Mouse (Mus musculus): ENCODE data around the gene Tnfsfm13. TPM values are rescaled to one million over a fixed set of nuclear protein-coding genes. Genes with fewer than 3 reads are reported as not detected.

Tnfsfm13 gene
- total RNA-seq, 2 experiments from 2014 or later, result 4.0 to 4.9 TPM

GRCm38 (mm10) chr11:69681314-69682208 lies 14.3 kb downstream of the Tnfsfm13 start, which contains the start of gene Senp3:
Gene Senp3 (minus strand): TSS chr11:69682084.
- peak; percentile 98 to 99 for DNase-seq

DNA sequence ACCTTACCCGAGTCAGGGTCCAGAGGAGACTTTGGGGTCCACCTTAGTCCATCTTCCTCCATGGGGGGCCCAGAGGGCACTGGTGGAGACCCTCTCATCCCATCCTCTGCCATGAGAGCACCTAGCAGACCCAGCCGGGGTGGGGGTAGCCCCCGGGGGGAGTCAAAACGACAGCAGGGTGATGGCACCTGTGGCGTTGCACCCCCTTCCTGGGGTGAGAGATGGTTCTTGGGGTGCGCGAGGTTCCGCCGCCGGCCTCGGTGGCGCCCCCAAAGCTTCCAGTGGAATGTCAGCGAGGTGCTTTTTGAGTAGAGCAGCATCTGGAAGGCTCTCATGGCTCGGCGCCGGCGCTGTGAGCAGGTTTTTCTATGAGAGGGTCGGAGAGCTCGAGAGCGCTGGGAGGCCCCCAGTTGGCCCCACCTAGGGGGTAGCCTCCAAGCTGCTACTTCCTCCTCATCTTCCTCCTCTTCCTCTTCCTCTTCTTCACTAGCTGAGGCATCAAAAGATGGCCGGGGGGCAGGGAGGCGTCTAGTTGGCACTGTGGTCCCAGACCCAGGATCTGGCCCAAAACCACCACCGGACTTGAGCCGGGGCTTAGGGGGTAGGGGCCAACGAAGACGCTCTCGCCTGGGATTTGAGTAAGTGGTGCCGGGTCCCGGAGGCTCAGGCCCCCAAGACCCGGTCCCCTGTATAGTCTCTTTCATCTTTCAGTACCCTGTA lies 15.6 kb downstream of the Tnfsfm13 start:
- no peak for DNase-seq

DNA sequence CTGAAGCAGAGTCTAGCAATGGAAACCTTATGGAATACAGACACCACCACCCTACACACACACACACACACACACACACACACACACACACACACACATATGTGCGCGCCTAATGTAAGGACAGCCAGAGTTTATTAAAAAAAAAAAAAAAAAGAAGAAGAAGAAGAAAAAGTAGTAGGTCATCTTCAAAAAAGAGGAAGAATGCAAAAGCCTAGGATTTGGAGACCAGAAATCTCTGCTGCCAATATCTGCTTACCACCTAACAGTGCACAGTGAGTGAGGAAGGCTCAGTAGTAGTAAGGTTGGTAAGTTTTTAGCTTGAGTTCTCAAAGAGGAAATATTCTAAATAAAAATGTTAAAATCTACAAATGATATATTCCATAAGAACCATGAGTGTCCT lies 16.8 kb downstream of the Tnfsfm13 start:
- DNase-seq, result no peak

GRCm38 (mm10) chr11:69672211-69672706 lies 23.6 kb downstream of the Tnfsfm13 start, which contains the start of gene Eif4a1:
Gene Eif4a1 (minus strand): TSS chr11:69672423.
- peak; percentile 99 to 100 for DNase-seq

DNA sequence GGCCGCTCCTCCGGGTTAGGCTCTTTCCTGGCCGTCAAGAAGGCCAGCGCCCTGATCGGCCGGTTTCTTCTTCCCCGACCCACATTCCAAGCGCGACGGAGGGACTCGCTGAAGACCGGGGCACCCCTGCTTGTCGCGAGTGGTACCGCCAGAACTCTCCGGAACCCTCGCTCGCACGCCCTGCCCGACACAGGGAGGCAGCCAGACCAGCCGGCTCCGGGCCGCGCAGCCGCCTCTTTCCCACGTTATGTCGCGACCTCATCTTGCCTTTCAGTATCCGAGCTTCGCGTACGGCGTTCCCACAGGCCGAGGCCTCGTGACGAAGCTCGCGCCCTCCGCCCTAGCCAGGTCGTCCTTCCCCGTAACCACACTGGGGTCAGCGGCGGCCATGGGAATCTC lies 24.2 kb downstream of the Tnfsfm13 start:
- DNase-seq, result peak in 1 of 2 experiments; percentile 40

GRCm38 (mm10) chr11:69670786-69671725 lies 24.8 kb downstream of the Tnfsfm13 start:
- DNase-seq, result peak; percentile 97 to 99

DNA sequence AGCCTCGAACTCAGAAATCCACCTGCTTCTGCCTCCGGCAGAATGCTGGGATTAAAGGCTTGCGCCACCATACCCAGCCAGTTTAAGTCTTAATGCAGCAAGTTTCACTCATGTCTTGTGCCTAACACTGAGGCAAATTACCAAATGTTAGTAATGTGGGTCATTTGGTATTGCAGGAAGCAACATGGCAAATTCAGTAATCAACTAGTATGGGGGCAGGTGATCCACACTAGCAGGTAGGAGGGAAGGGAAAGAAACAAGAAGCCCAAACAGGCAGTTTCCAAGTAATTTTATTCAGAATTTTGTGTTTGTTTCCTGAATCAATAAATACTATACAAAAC lies 29.3 kb downstream of the Tnfsfm13 start:
- DNase-seq, result no peak

DNA sequence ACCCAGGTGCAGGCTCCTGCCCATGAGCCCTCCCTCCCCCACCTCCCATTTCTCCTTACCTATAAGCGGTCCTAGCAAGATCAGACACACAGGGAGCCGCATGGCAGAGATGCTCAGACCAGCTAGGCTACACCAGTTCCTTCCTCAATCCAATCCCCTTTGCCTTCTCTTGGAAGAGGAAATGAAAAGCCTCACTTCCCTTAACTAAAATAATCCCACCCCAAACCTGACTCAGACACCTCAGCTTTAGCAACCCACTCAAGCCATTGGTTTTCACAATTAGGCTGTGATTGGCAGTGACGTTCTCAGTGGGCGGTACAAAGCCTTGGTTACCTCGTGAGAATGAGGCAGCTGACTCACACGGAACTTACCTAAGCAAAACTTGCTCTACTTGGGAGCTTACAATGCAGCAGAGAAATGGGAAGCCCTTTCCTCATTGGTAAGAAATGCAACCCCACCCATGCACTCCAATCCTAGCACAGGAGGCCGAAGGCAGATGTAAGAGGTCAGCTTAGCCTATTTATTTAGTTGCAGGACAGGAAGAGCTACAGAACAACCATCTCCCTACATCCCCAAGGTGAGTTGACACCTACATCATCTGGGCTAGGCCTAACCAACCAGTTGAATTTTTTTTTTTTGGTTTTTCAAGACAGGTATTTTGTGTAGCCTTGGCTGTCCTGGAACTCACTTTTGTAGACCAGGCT lies 29.8 kb downstream of the Tnfsfm13 start, which contains the start of gene Cd68:
Cd68 (minus strand) TSS at position 193 of the 704 bp plus-strand sequence.
- peak; percentile 61 to 64 for DNase-seq

DNA sequence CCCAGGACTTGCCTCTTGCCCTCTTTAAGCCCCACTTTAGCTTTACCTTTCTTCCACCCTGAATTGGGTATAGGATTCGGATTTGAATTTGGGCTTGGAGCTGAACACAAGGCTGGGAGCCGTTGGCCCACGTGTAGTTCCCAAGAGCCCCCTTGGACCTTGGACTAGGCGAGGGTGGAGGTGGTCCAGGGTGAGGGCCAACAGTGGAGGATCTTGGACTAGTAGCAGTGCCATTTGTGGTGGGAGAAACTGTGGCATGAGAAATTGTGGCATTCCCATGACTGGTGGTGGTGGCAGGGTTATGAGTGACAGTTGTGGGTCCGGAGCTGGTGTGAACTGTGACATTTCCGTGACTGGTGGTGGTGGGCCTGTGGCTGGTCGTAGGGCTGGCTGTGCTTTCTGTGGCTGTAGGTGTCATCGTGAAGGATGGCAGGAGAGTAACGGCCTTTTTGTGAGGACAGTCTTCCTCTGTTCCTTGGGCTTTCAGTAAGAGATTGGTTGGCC lies 30.4 kb downstream of the Tnfsfm13 start:
- no peak for DNase-seq

DNA sequence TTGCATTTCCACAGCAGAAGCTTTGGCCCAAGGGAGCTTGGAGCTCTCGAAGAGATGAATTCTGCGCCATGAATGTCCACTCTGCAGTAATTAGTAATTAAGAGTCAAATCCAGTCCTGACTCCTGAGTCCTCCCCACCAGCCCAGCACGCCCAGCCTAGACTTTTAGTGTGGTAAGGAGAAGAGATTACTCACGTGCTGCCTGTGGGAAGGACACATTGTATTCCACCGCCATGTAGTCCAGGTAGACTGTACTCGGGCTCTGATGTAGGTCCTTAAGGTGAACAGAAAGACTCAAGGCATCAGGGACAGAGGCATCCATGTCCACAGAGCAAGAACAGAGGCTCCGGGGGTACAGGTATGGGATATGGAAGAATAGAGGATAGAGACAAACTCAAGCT lies 31.1 kb downstream of the Tnfsfm13 start:
- no peak for DNase-seq

- peak; percentile 72 to 73 for DNase-seq
Measured at GRCm38 (mm10) chr11:69663795-69664194, 32.1 kb downstream of the Tnfsfm13 start.

- no peak for DNase-seq
Measured at GRCm38 (mm10) chr11:69662967-69663671, 32.8 kb downstream of the Tnfsfm13 start.

DNA sequence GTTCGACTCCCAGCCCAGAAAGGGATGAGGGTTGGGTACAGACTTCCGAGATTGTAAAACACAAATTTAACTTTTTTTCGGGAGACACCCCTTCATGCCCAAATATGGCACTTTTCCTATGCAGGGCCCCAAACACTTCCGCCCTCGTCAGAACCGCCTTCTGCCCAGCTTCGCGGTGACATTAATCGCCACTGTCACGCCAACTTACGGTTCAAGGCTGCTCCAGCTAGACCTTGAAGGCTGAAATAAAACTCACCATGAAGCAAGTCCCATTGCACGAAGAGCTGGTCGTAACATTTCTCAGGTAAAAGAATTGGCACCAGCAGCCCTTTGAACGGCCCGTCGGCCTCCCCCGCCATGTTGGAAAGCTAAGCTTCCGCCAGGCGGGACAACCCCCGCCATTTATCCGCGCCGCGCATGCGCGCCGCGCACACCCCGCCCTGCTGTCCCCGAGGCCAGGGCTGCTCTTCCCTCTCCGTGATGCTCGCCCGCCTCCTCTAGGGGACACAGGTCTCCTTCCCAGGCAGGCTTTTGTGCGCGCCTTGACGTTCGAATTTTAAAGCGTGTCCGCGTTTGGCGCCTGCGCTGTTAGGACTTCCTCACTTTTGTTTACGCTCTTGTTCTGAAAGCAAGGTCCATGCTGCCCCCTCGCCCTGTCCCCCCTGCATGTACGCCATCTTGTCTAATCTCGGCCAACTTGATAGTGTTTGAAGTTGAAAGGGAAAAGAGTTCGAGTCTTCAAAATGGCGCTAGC lies 33.5 kb downstream of the Tnfsfm13 start, which contains the start of gene Mpdu1:
Mpdu1 (minus strand) TSS at position 430 of the 754 bp plus-strand sequence.
- DNase-seq, result peak; percentile 95

DNA sequence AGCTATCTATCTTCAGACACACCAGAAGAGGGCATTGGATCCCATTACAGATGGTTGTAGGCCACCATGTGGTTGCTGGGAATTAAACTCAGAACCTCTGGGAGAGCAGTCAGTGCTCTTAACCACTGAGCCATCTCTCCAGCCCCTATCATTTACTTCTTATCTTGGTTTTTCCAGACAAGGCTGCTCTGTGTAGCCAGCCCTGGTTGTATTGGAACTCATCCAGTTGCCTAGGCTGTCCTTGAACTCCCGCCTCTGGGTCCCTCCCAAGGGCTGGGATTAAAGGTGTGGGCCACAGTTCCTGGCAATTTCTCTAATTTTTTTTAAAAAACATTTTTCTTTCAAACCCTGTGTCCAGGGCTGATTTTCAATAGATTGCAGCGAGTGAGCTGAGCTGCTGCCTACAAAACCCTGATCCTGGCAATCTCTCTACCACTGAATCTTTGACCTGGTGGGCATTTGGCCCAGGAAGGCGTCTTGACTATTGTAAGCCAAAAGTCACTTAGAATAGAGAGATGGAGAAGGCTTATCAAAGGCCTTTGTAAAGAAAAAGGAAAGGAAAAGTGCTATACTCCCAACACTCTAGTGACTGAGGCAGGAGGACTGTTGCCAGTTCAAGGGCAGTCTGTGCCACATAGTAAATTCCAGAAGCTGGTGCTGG lies 34.5 kb downstream of the Tnfsfm13 start:
- DNase-seq, result peak; percentile 69 to 75

DNA sequence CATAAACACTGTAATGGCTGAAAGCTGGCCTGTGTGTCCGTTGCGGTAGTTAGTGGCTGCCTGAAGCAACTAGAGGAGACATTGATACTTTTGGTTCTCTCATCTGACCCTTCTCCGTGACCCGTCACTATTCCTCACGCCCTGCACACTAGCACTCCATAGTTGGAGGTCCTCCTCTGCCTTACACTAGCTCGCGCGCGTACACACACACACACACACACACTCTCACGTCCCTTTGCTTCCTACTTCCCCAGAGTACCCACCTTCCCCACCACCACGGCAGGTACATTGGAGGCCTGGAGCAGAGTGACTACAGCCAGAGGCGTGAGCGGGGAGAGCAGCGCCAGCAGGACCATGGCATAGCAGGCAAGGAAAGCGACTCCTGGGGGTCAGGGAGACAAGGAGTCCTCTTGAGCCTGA lies 38.4 kb downstream of the Tnfsfm13 start:
- DNase-seq, result no peak

DNA sequence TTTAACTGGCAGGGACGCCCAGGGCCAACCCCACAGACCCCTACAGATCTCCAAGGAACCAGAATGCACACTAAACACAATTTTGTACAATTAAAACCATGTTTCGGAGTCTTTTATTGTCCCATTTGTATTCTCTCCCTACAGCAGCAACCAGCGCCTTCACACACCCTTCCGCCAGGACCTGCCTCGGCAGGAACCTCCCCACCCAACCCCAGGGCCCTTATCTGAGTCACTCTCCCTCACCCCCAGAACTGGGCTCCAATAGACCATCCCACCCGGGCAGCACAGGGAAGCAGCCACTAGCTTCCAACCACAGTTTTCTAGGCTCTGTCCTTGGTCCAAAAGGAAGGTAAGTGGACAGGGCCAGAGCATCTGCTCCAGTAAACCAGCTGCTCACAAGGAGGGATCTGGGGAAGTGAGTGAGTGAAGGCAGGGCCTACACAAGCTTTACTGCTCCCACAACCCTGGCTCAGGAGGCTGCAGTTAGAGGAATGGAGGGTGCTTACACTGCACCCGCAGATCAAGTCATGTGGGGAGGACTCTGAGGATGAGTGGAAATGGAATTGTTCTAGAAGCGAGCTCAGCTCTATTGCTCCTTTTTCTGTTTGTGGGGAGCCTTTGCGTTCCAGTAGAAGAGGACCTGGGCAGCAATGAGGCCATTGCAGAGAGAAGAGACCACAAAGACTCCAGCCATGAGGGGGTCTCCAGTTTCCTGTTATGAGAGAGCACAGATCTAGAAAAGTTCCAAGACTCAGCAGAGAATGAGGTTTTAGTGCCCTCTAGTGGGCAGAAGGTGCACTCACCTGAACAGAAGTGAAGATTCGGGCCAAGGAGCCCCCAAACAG lies 39.1 kb downstream of the Tnfsfm13 start:
- peak in 1 of 2 experiments; percentile 53 for DNase-seq

DNA sequence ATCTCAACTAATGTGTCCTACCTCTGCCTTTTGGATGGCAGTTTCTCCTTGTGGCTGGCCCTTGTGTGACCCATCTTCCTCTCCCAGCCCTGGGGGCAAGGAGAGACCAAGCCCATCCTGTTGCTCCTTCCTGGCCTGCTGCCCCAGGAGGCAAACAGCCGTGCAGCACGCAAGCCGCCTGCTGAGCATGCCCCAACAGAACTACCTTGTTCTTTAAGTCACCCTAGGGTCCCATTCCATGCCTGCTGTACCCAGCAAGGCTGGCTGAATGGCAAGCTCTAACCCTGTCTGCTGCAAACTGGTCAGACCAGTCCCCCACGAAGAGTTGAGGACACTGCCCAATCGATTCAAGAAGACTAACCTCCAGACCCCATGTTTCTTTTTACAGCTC lies 39.8 kb downstream of the Tnfsfm13 start:
- no peak for DNase-seq
